Mouse (Mus musculus): ENCODE measurements at regions not wholly inside any gene's neighbourhood (a gene's known extent, or its start where the extent isn't known, plus 50 kb on each side); places are given as distances from the start of the nearest gene placed in this dataset.

- DNase-seq = no peak
Observed at GRCm38 (mm10) chr10:111420195-111420838, 52.7 kb upstream of the Nap1l1 start.

GRCm38 (mm10) chr10:111422057-111422456 lies 51.0 kb upstream of the Nap1l1 start:
- DNase-seq = no peak

GRCm38 (mm10) chr10:111422649-111423048 lies 50.4 kb upstream of the Nap1l1 start:
- DNase-seq = peak; percentile 22

Measured in right cerebral cortex, postnatal 14 days (tissue).